Mouse (Mus musculus) hindbrain, postnatal 0 days (tissue): ENCODE measurements around the gene Lrp1. TPM values are rescaled to one million over a fixed set of nuclear protein-coding genes. Genes with fewer than 3 reads are reported as not detected.

ENCODE experiments used
- ATAC-seq: fragments of 200-750 bp; cut with Nextera tagmentation; 2 replicates; pipeline ENCODE4 v1.8.0; 2017; ENCODE audit warnings: mild to moderate bottlenecking, moderate TSS enrichment, moderate library complexity
- DNase-seq: peaks from one replicate; pipeline ENCODE4 v3.0.0-alpha.2; 2015; ENCODE audit warnings: low spot score
- H3K27ac ChIP-seq: fragments of 300-500 bp; sonication (generic); 2 replicates; pipeline ENCODE4 v1.5.1; 2014; ENCODE audit warnings: mild to moderate bottlenecking
- H3K27me3 ChIP-seq: fragments of 300-500 bp; sonication (generic); 2 replicates; pipeline ENCODE4 v1.6.1; 2014; ENCODE audit warnings: low read length, mixed read lengths; ENCODE audit not compliant: insufficient read depth
- H3K36me3 ChIP-seq: fragments of 300-500 bp; sonication (generic); 2 replicates; pipeline ENCODE4 v1.6.1; 2014; ENCODE audit warnings: low read length, mixed read lengths; ENCODE audit not compliant: insufficient read depth
- H3K4me1 ChIP-seq: fragments of 300-500 bp; sonication (generic); 2 replicates; pipeline ENCODE4 v1.6.1; 2014; ENCODE audit warnings: antibody characterized with exemption, low read length, mixed read lengths; ENCODE audit not compliant: insufficient read depth
- H3K4me2 ChIP-seq: fragments of 300-500 bp; sonication (generic); 2 replicates; pipeline ENCODE4 v1.6.1; 2014; ENCODE audit warnings: low read depth, mild to moderate bottlenecking, low read length, moderate library complexity, mixed read lengths
- H3K4me3 ChIP-seq: fragments of 300-500 bp; sonication (generic); 2 replicates; pipeline ENCODE4 v1.5.1; 2014; ENCODE audit warnings: low read length
- H3K9ac ChIP-seq: fragments of 300-500 bp; sonication (generic); replicated peaks from 2 replicates; pipeline ENCODE4 v1.6.1; 2014; ENCODE audit warnings: mild to moderate bottlenecking, low read length, moderate library complexity, mixed read lengths
- H3K9me3 ChIP-seq: fragments of 300-500 bp; sonication (generic); 2 replicates; pipeline ENCODE4 v1.6.1; 2016; ENCODE audit warnings: low read length, mixed read lengths
- CTCF ChIP-seq: IDR thresholded peaks from 2 replicates; pipeline ENCODE4 v1.5.1; 2016; ENCODE audit warnings: antibody characterized with exemption, control low read depth, low read depth
- WGBS: fragments of 180-500 bp; shearing (Covaris S2); extraction: QIAGEN DNeasy Blood & Tissue Kit; methylation state at CpG from one replicate; pipeline ENCODE4 v1.1.7; 2014; 5-methylcytosine and 5-hydroxymethylcytosine counted together
- polyA plus RNA-seq: library from polyadenylated mRNA; unstranded; fragments of >200 nt; fragmentation: Nextera tagmentation; extraction: Ambion mirVana; gene quantifications from 2 replicates; pipeline ENCODE4 v1.2.1, GENCODE M21; 2015
- total RNA-seq: library from RNA; depleted of rRNA; stranded (reverse); fragments of >200 nt; gene quantifications from 2 replicates; pipeline ENCODE4 v1.2.3, GENCODE M21; 2014

The Lrp1 gene
- total and polyA plus RNA-seq, 2 experiments from 2014 or later, result 75.5 to 245 TPM

GRCm38 (mm10) chr10:127652906-127653638 is 32.1 kb upstream of the Lrp1 start:
- H3K36me3 ChIP-seq, result no peaks in the 10 kb centered on the region
- ATAC-seq, result no peak
- no peak overlapping the region for H3K9ac ChIP-seq
- H3K27me3 ChIP-seq, result no peaks in the 10 kb centered on the region
- no peak for TF ChIP-seq CTCF
- no peak overlapping the region for H3K4me3 ChIP-seq
- H3K27ac ChIP-seq, result no peak overlapping the region
- H3K9me3 ChIP-seq, result no peaks in the 10 kb centered on the region
- 49% methylated on average over 21 of the region's 21 CpGs for WGBS
- H3K4me1 ChIP-seq, result no peaks in the 10 kb centered on the region
- no peak for DNase-seq
- 0 out of 2 replicates have a peak overlapping the region, but pooled peaks have one; percentile 10 for H3K4me2 ChIP-seq

- peaks cover 6% of the 10 kb centered on the region; the same call in 1 of the 2 replicates for H3K4me1 ChIP-seq
- H3K4me2 ChIP-seq, result no peak overlapping the region
- H3K4me3 ChIP-seq, result no peak overlapping the region
- ATAC-seq (no peak), DNase-seq (no peak)
- 56% methylated on average over 2 of the region's 2 CpGs for WGBS
- no peak overlapping the region for H3K27ac ChIP-seq
- H3K9ac ChIP-seq, result no peak overlapping the region
- no peak for TF ChIP-seq CTCF
- no peaks in the 10 kb centered on the region for H3K9me3 ChIP-seq
- no peaks in the 10 kb centered on the region for H3K36me3 ChIP-seq
- peaks cover 25% of the 10 kb centered on the region; the same call in 1 of the 2 replicates for H3K27me3 ChIP-seq
Observed at GRCm38 (mm10) chr10:127645791-127646190, 24.8 kb upstream of the Lrp1 start.

- ATAC-seq, result 0 out of 2 replicates have a peak, but pooled peaks have one; percentile 8
- TF ChIP-seq CTCF, result no peak
- H3K4me3 ChIP-seq, result peak overlapping the region; percentile 37
- WGBS, result 4% methylated on average over 25 of the region's 25 CpGs
- peak; percentile 54 for DNase-seq
- no peaks in the 10 kb centered on the region for H3K36me3 ChIP-seq
- peaks cover 25% of the 10 kb centered on the region; the same call in 1 of the 2 replicates for H3K27me3 ChIP-seq
- H3K9me3 ChIP-seq, result no peaks in the 10 kb centered on the region
- peak overlapping the region; percentile 68; the same call in 1 of the 2 replicates for H3K27ac ChIP-seq
- H3K4me2 ChIP-seq, result peak overlapping the region; percentile 59
- peaks cover 6% of the 10 kb centered on the region; the same call in 1 of the 2 replicates for H3K4me1 ChIP-seq
- H3K9ac ChIP-seq, result peak overlapping the region; percentile 41
Observed at GRCm38 (mm10) chr10:127643553-127644238, 22.7 kb upstream of the Lrp1 start.

GRCm38 (mm10) chr10:127642772-127643552 is 22.0 kb upstream of the Lrp1 start, which contains the start of gene Stat6:
Stat6 (plus strand) TSS chr10:127642986.
- peak within 1 kb of the TSS; percentile 41 for H3K9ac ChIP-seq
- peak within 1 kb of the TSS; percentile 37 for H3K4me3 ChIP-seq
- H3K4me1 ChIP-seq, result peaks cover 6% of the 10 kb centered on the region; the same call in 1 of the 2 replicates
- ATAC-seq (peak; percentile 63), DNase-seq (no peak)
- WGBS, result 8% methylated on average over 37 of the region's 37 CpGs
- no peaks in the 10 kb centered on the region for H3K9me3 ChIP-seq
- H3K27ac ChIP-seq, result peak within 1 kb of the TSS; percentile 68
- H3K27me3 ChIP-seq, result peaks cover 25% of the 10 kb centered on the region; the same call in 1 of the 2 replicates
- H3K36me3 ChIP-seq, result no peaks in the 10 kb centered on the region
- H3K4me2 ChIP-seq, result peak within 1 kb of the TSS; percentile 59
- no peak for TF ChIP-seq CTCF

- peak; percentile 87 for TF ChIP-seq CTCF
- peak; percentile 74 for ATAC-seq
- H3K27me3 ChIP-seq, result peaks cover 25% of the 10 kb centered on the region; the same call in 1 of the 2 replicates
- H3K4me1 ChIP-seq, result peaks cover 6% of the 10 kb centered on the region; the same call in 1 of the 2 replicates
- peak overlapping the region; percentile 37 for H3K4me3 ChIP-seq
- peak overlapping the region; percentile 59 for H3K4me2 ChIP-seq
- peak; percentile 83 for DNase-seq
- H3K36me3 ChIP-seq, result no peaks in the 10 kb centered on the region
- H3K9me3 ChIP-seq, result no peaks in the 10 kb centered on the region
- H3K27ac ChIP-seq, result peak overlapping the region; percentile 68
- peak overlapping the region; percentile 41; the same call in 1 of the 2 replicates for H3K9ac ChIP-seq
- 8% methylated on average over 19 of the region's 19 CpGs for WGBS
Observed at GRCm38 (mm10) chr10:127641861-127642771, 21.2 kb upstream of the Lrp1 start.
